Mouse (Mus musculus) cerebellum, adult 2 months (tissue): Measurements from ENCODE around the gene Klf3.

Source experiments
- CTCF ChIP-seq: fragments of 200-500 bp; IDR thresholded peaks from 2 replicates; pipeline ENCODE4 v1.5.1; 2011; ENCODE audit warnings: low read depth, mild to moderate bottlenecking, control low read depth, low read length, moderate library complexity, borderline replicate concordance; ENCODE audit not compliant: insufficient read depth
- POLR2A ChIP-seq: fragments of 200-500 bp; IDR thresholded peaks from 2 replicates; pipeline ENCODE4 v1.6.1; 2011; ENCODE audit warnings: low read length, control low read depth, borderline replicate concordance; ENCODE audit not compliant: insufficient read depth

GRCm38 (mm10) chr5:64878027-64878425 lies 74.8 kb downstream of the Klf3 start:
- TF ChIP-seq POLR2A (no peak), CTCF (no peak)
